Mouse (Mus musculus) bone marrow macrophage, adult 2 months (primary cell): ENCODE measurements around the gene Abl2. TPM values are rescaled to one million over a fixed set of nuclear protein-coding genes. Genes with fewer than 3 reads are reported as not detected.
"Not testable (repeated sequence)": the region's sequence is repeated elsewhere in the genome, so short reads cannot be mapped to it uniquely, and the experiment has no call there.

Experiments used
- H3K27ac ChIP-seq: 2 replicates; pipeline ENCODE4 v1.5.1; 2012; ENCODE audit warnings: low read depth, low read length; ENCODE audit not compliant: insufficient read depth
- H3K4me1 ChIP-seq: 2 replicates; pipeline ENCODE4 v1.6.1; 2012; ENCODE audit warnings: low read length; ENCODE audit not compliant: control insufficient read depth, insufficient read depth
- H3K4me3 ChIP-seq: 2 replicates; pipeline ENCODE4 v1.5.1; 2012; ENCODE audit warnings: mild to moderate bottlenecking, low read length, moderate library complexity; ENCODE audit not compliant: insufficient read depth
- CTCF ChIP-seq: IDR thresholded peaks from 2 replicates; pipeline ENCODE4 v1.5.1; 2012; ENCODE audit warnings: low read depth, mild to moderate bottlenecking, low read length, moderate library complexity
- POLR2A ChIP-seq: IDR thresholded peaks from 2 replicates; pipeline ENCODE4 v1.6.1; 2012; ENCODE audit warnings: mild to moderate bottlenecking, low read depth, low read length, borderline replicate concordance
- polyA plus RNA-seq: library from polyadenylated mRNA; stranded (reverse); fragments of >200 nt; gene quantifications from 2 replicates; pipeline ENCODE4 v1.2.4, GENCODE M21; 2012; ENCODE audit not compliant: missing spikeins, insufficient read depth, insufficient read length

Abl2 gene
- 13.4 and 16.3 TPM in 2 replicates for polyA plus RNA-seq

DNA sequence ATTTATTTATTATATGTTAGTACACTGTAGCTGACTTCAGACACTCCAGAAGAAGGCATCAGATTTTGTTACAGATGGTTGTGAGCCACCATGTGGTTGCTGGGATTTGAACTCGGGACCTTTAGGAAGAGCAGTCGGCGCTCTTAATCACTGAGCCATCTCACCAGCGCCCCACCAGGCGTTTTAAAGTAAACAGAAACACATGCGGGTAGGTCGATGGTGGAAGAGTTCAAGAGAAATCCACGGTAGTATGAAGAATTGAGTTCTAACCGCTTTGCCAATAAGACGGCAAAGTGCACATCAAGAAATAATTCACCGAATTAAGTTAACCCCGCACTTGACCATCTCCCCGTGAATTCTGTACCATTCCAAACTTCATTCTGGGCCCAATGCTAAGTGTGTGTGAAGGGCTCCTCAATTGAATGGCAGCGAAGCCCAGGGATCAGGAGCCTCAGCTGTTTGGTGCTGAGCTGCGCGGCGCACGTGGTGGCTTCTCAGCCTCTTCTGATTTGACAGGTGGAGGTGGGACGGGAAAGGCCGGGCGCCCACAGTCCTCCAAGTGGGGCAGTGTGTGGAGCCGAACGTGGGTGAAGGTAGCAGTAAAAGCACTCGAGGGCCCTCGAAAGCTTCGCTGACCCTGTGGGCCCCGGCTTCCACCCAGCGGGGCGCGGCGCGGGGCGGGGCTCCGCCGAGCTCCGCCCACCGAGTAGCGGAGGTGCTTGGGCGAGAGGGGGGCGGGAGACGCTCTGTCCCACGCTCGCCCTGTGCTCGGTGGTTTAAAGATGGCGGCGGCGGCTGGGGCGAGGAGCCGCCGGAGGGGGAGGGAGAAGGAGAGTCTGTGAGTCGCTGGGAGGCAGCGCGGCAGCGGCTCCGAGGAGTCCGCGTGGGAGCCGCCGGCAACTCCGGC, at the start of gene Abl2:
Gene Abl2 (plus strand): TSS at position 763 of the 907 bp plus-strand sequence.
- peak within 1 kb of the TSS; percentile 11; the same call in 1 of the 2 replicates for H3K27ac ChIP-seq
- TF ChIP-seq POLR2A: 0 out of 2 replicates have a peak, but pooled peaks have one; percentile 16
- TF ChIP-seq CTCF: no peak
- peak within 1 kb of the TSS; percentile 83 for H3K4me3 ChIP-seq
- H3K4me1 ChIP-seq: peaks cover 19% of the 10 kb centered on the region

DNA sequence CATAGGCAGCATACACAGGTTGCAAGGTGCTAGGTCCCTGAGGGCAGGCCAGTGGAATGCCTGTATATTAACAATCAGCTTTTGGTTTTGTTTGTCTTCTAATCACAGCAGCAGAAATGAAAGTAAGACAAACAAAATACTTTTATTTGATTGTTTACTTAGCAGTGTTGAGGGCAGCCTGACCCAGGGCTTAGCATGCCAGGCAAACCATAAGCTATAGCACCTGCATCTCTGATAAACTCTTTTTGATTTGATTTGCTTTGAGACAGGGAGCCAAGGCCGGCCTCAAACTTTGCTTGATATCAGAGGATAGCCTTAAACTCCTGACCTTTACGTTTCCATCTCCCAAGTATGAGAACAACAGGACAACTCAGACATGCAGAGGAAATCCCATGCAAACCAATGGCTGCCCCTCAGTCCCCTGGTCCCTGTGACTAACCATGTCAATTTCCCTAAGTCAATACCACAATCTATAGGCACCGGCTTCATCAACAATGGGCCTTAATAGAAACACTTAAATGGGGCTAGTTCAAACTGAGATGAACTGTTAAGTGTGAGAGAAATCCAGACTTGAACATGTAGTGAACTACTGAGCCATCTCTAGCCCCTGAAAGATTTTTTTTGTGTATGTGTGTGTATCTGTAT, 38.3 kb upstream of the Abl2 start:
- H3K4me3 ChIP-seq: no peak overlapping the region
- H3K27ac ChIP-seq: no peak overlapping the region
- TF ChIP-seq POLR2A: no peak
- peaks cover 6% of the 10 kb centered on the region for H3K4me1 ChIP-seq

DNA sequence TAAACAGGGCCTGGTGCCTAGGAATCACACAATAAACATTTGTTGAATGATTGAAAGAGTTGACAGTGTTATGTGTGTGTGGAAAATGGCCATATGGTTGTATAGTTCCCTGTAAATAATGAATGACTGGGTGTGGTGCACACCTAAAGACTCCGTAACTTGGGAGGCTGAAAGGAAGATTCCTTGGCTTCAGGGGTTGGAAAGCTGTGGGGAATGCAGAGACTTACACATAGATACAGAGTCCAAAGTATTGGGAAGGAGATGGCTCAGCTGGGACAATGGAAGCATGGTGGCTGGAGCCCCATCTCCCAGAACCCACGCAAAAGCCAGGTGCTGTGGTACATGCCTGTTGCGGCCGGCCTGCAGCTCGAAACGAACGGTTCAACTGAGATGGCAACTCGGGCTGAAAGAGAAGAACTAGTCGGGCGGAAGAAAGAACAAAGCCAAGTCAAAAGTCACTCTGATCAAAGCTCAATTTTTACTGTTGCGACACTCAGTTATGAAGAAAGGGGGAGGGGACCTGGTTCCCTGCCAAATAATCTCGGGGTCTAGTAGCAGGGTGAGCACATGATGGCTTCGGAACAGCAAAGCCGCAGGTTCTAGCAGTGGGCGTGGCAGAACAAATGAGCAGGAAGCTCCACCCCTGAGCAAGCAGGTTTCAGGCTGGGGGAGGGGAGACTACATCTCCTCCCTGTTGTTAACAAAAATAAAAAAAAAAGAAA, 36.6 kb upstream of the Abl2 start:
- no peak overlapping the region for H3K4me3 ChIP-seq
- TF ChIP-seq CTCF (no peak), POLR2A (no peak)
- H3K27ac ChIP-seq: peak overlapping the region; percentile 55
- H3K4me1 ChIP-seq: peaks cover 6% of the 10 kb centered on the region

DNA sequence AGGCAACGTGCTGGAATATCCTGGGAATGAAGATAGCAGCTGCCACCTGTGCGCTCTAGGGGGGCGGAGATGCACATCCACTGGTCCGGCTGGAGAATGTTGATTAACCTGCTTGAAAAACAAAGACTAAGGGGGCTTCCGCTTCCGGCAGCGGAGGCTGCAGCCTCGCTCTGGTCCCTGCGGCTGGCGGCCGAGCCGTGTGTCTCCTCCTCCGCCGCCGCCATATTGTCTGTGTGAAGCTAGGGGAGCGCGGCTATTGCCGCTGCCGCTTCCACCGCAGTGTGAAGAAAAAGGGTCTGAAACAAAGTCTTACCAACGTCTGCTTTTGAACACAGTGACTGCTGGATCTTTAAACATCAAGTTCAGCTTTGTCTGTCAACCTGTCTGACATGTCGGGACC, 34.7 kb upstream of the Abl2 start, which contains the start of gene Gm10031:
Gene Gm10031 (plus strand): TSS at position 171 of the 400 bp plus-strand sequence.
- H3K4me3 ChIP-seq, H3K4me1 ChIP-seq, H3K27ac ChIP-seq: not testable (repeated sequence)

DNA sequence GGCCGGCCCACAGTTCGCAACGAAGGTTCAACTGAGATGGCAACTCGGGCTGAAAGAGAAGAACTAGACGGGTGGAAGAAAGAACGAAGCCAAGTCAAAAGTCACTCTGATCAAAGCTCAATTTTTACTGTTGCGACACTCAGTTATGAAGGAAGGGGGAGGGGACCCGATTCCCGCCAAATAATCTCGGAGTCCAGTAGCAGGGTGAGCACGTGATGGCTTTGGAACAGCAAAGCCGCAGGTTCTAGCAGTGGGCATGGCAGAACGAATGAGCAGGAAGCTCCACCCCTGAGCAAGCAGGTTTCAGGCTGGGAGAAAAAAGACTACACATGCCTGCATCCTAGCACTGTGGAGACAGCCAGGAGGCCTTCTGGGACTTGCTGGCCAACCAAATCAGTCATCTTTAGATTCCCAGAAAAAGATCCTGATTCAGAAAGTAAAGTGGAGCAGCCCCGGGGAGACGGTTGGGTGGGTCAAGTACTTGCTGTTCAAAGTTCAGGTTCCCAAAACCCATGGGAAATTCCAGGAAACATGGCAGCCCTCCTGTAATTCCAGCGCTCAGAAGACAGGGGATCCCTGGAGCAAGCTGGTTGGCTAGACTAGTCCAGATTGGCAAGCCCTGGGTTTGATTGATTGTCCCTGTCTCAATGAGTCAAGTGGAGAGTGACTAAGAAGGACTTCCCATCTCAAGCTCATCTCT, 26.0 kb upstream of the Abl2 start:
- H3K4me1 ChIP-seq: peaks cover 11% of the 10 kb centered on the region
- not testable (repeated sequence) for H3K4me3 ChIP-seq, H3K27ac ChIP-seq

DNA sequence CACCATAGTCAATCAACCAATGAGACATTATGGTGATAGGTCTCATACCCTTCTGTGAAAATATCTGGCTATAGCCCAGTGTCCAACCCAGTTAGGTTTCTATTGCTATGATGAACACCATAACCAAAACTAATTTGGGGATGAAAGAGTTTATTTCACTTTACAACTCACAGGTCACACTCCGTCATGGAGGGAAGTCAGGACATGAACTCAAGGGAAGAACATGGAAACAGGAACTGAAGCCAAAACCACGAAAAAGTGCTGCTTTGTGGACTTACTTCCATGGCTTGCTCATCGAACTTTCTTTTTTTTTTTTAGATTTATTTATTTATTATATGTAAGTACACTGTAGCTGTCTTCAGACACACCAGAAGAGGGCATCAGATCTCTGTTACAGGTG, 25.1 kb upstream of the Abl2 start:
- TF ChIP-seq POLR2A (no peak), CTCF (no peak)
- no peak overlapping the region for H3K4me3 ChIP-seq
- peaks cover 14% of the 10 kb centered on the region for H3K4me1 ChIP-seq
- H3K27ac ChIP-seq: no peak overlapping the region

DNA sequence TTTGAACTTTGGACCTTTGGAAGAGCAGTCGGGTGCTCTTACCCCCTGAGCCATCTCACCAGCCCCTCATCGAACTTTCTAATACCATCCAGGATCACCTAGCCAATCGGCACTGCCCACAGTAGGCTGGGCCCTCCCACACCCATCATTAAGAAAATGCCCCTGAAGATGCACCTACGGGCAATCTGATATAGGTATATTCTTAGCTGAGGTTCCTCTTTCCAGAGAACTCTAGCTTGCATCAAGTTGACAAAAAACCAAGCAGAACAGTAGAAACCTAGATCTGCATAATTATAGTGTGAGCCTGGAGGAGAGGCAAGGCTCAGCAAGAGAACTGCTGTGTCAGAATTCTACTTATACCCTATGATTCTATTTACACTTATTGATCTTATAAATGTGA, 24.7 kb upstream of the Abl2 start:
- no peak overlapping the region for H3K27ac ChIP-seq
- peaks cover 14% of the 10 kb centered on the region for H3K4me1 ChIP-seq
- H3K4me3 ChIP-seq: no peak overlapping the region
- no peak for TF ChIP-seq POLR2A
- no peak for TF ChIP-seq CTCF

DNA sequence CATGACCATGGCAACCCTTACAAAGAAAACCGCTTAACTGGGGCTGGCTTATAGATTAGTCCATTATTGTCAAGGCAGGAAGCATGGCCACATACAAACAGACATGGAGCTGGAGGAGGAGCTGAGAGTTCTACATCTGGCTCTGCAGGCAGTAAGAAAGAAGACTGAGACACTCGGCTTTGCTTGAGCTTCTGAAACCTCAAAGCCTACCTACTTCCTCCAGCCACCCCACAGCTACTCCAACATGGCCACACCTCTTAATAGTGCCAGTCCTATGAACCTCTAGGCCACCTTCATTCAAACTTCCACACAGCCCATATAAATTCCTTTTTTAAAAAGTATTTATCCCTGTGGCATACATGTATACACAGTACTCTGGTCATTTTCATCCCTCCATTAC, 21.6 kb upstream of the Abl2 start:
- TF ChIP-seq POLR2A: no peak
- TF ChIP-seq CTCF: no peak
- no peak overlapping the region for H3K4me3 ChIP-seq
- peaks cover 14% of the 10 kb centered on the region for H3K4me1 ChIP-seq
- no peak overlapping the region for H3K27ac ChIP-seq

DNA sequence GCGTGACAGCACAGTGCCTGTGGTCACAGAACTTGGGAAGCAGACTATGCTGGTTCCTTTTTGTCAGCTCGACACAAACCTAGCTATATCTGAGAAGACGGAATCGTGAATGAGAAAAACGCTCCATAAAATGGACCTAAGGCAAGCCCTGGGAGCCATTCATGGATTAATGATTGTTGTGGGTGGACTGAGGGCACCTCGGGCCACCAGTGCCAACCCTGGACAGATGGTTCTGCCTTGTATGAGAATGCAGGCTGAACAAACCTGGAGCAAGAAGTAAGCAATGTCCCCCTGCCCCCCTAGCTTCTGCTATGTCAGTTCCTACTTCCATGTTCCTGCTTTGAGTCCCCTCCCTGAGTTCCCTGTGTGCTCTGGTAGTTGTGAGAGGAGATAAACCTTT, 20.9 kb upstream of the Abl2 start:
- H3K4me1 ChIP-seq: peaks cover 14% of the 10 kb centered on the region
- TF ChIP-seq CTCF (no peak), POLR2A (no peak)
- no peak overlapping the region for H3K27ac ChIP-seq
- H3K4me3 ChIP-seq: no peak overlapping the region
